Mouse (Mus musculus) right cerebral cortex, adult 18-20 months (tissue): Measurements from ENCODE around the gene Selenok.

ENCODE experiments used
- DNase-seq: peaks from one replicate; pipeline ENCODE4 v3.0.0; 2022; ENCODE audit warnings: mixed read lengths

The Selenok gene

DNA sequence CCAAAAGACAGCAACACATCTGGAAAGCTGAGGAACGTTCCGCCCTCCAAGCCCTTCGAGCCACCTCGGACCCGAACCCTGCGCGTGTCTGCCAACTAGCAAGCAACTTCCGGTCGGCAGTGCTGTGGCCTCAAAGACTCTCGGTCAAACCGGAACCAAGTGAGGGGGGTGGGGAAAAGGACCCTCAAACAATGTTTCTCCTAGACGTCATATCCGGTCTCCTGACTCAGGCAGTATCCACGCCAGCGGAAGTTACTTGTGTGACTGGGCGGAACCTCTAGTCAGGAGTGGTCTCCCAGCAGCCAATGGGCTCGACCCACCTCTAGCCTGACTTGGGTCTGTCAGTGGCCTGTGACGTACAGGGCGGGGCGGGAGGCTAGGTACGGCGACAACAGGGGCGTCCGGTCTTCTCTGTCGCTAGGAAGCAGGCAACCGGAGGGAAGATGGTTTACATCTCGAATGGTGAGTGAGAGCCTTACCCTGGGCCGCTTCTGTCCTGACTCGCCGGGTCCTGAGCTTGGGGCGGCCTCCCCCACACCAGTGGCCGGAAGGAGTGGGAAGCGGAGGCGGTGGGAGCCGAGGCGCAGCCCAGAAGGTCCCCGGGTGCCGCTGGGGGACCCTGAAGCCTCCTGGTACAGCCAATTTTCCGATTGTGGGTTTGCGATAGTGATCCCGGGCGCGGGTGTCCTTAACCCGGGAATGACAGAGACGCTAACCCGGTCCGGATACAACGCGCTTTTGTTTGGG, at the start of gene Selenok:
TSS of gene Selenok (plus strand) at position 234 of the 747 bp plus-strand sequence.
- peak; percentile 99 for DNase-seq

DNA sequence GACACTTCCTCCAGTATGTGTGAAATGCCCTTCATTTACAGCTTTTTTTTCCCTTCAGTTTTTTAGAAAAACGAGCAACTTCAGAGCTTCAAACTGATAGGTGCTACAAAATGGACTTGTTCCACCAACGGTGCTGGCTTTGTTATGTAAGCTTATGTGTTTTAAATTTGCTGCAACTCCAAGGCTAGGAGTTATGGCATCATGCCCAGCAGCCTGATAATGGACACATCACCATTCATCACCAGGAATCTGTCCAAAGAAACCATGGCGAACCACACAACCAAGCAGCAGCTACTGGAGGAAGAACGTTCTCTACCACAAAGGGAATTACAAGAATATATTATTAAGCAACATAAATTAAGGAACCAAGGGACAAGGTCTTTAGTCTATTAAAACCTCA, 39.1 kb upstream of the Selenok start:
- peak; percentile 41 for DNase-seq

DNA sequence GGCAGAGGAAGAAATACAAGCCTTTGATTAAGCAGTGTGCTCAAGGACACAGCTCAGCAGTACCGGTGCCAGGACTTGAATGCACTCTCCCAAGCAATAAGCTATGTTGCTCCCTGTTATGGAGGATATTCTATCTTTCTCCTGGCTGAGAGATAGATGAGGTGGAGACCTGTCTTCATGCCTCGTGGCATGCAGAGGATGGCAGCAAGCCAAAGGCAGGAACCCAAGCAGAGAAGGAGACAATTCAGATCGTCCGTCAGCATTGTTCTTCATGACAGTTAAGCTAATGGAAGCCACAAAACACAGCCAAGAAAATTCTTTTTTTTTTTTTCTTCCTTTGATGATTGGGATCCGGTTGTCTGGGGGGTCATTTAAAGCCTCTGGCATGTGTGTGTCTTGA, 32.6 kb upstream of the Selenok start:
- no peak for DNase-seq

DNA sequence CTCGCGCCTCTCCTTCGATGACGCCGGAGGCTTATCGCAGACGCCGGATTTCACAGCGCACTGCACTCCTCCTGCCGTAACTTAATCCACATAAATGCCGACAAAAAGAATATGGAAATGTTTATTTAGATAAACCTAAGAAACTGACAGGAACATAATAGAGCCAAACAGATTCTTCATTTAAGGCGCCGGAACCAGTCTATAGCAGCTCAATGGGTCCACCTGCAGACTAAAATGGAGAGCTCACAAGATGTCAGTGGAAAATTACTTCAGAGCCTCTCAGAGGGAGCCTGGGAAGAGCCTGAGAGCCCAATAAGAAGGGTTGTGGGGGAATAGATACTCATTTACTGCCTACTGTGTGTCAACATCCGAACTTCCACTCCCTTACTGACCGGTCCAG, 30.6 kb upstream of the Selenok start:
- peak; percentile 49 for DNase-seq

DNA sequence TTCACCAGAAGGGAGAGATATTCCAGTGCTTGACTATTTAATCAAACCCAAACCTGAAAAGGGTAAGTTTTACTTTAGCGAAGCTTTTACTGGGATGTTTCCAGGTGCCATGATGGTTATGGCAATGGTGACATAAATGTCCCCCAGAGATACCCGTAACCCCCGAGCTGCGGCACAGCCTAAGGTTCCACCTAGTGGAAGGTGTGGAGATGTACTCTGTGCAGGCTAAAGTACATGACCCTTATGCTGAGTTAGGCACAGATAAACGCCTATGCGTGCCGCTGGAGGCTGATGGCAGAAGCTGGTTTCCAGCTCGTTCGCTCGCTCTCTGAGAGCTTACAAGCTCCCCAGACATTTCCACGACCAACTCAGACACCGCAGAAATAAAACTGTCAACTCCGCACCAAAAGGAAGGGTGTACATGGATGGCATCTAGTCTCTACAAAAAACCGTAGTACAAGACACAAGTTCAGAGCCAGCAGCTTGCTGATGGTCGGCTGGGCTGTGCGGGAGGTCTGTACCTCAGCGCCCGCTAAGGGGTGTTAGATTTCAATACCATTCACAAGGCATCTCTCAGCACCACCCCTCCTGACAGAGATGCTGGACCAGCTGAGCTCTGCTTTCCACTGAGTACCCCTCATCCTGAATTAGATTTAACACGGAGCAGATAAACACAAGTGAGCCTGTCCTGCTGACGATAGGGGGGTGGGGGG, 28.4 kb upstream of the Selenok start:
- DNase-seq, result no peak

DNA sequence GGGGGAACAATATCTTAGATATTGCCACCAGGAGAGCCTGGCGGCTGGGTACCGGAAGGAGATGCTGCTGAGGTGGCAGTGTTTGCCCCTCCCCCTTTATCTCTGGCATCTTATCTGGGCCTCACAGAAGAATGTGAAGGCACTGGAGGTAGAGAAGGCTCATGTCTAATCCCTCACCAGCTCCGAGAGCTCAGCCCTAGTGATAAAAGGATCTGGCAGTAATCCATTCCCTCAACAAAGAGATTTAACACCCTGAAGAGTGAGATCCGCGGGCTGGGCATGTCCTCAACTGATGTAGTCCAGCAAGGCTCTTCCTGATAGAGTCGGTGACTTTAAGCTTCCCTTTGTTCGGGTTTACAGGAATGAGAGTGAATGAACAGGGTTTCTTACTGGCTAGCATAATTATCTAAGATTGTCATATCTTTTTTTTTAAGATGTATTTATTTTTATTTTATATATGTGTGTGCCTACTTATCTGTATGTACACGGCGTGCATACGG, 27.7 kb upstream of the Selenok start:
- no peak for DNase-seq

DNA sequence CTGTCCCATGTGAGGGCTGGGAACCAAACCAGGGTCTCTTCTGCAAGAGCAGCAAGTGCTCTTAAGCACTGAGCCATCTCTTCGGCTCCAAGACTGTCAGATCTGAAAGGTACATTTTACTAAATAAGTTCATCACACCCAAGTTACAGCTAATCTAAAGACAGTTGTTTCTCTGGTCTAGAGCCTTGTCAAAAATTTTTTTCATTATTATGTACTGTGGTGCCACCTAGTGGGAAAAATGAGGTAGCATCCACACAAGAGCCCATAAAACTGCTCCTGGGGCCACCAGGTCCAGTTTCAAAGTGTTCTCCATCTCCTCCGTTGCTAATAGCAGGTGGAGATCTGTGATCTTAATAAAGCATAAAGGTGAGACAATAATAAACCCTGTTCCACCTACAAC, 27.2 kb upstream of the Selenok start:
- no peak for DNase-seq

DNA sequence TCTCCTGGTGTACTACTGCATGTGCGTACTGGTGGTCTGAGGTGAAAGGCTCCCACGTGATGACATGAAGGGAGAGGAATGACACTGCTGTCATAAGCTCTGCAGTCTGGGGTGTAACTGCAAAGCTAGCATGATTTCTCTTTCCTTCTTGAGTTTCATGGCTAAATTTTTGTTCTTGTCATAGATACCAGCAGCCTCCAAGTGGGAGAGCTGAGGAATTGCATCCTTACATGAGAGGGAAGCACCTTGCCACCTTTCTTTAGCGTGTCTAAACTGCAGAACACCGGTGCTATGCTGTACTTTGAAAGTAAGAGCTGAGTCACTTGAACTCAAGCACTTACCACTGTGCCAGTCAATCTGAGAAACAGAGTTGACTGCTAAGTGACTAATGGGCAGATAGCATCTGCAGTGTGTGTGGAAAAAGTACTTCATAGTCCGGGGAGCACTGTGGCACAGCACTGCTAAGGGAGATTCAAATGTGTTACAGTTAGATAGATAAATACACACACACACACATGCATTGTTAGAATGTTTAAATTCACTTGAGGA, 21.3 kb upstream of the Selenok start:
- no peak for DNase-seq

DNA sequence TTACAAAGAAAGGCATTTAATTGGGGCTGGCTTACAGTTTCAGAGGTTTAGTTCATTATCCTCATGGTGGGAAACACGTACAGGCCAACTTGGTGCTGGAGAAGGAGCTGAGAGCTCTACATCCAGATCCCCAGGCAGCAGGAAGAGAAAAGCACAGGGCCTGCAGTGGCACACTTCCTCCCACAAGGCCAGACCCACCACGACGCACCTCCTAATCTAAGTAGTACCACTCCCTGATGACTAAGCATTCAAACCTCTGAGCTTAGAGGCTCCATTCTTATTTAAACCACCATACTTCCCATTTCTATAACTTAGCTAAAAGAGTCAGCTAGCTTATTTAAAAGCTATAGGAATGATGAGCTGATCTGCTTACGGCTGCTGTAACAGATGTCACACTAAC, 17.3 kb upstream of the Selenok start:
- no peak for DNase-seq

DNA sequence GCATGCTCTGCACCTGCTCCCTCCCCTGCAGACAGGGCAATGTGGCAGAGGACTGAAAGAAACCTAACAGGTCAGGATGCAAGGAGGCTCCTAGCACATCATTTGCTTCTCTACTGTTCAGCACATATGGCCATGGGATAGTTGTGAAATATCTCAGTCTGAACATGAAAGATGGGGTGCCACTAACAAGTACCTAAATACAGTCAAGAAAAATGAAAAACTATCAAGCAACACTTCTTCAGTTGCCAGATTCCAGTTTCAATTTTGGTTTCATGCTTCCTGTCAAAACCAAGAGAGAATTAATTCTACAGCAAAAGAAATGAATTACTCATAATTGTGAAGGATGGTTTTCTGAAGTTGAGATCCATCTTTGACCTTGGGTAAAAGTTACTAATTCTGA, 10.7 kb upstream of the Selenok start:
- no peak for DNase-seq

DNA sequence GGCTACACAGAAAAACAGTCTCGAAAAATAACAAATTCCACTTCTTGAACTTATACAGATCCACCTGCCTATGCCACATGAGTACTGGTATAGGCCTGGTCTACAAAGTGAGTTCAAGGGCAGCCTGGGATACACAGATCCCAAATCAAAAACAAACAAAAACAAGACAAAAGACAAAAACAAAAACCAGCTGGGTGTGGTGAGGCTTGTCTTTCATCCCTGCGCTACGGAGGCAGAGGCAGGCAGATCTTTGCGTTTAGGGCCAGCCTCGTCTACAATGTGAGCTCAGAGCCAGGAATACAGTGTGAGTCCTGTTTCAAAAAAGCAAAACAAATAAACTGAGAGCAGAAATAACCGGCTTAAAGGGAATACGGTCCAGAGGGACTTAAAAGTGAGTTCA, 497 bp upstream of the Selenok start:
- DNase-seq, result no peak

DNA sequence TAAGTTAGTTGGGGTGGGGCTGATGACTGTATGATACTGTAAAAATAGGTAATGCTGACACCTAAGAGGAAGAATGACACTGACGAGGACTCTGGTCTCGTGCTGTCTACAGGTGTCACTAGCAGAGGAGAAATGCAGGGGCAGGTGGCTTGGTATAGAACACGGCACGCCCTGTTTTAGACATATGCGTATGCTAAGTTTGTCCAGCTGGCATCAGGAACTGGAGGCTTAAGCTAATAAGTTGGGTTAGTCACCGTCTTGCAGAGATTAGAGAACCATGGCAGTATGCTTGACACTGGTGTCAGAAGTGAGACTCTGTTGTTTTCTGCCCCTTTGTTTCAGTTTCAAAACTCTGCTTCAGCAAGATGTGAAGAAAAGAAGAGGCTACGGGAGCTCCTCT, 3.3 kb downstream of the Selenok start:
- DNase-seq, result no peak

DNA sequence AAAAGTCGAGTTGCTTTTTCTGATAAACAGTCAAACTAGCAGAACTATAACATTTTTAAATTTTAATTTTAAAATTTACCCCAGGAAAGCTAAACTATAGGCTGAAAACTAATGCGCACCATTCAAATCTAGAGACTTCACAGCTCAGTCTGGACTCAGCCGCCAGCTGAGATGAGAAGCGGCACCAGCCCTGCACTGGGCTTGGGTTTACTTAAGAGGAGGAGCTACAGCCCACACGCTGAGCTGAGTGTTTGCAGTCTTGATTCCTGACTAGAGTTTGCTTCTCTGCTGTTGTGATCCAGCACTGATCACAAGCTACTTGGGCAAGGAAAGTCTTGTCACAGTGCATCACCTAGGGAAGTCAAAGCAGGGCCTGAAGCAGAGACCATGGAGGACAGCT, 3.9 kb downstream of the Selenok start:
- no peak for DNase-seq

DNA sequence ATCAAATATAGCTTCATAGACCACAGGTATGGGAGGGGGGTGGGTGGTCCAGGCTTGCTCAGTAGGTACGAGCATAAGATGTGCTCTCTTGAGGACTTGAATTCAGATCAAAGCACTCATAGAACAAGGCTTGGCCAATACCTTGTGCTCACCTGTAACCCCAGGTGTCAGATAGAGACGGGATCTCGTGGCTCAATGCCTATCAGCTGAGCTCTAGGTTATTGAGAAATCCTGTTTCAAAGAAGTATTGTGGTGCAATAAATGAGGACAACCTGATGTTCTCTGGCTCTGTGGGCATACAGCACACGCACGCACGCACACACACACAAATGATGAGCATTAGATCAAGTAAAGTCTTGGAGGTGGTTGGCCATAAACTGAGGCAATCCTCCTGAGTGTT, 8.8 kb downstream of the Selenok start:
- DNase-seq, result no peak

DNA sequence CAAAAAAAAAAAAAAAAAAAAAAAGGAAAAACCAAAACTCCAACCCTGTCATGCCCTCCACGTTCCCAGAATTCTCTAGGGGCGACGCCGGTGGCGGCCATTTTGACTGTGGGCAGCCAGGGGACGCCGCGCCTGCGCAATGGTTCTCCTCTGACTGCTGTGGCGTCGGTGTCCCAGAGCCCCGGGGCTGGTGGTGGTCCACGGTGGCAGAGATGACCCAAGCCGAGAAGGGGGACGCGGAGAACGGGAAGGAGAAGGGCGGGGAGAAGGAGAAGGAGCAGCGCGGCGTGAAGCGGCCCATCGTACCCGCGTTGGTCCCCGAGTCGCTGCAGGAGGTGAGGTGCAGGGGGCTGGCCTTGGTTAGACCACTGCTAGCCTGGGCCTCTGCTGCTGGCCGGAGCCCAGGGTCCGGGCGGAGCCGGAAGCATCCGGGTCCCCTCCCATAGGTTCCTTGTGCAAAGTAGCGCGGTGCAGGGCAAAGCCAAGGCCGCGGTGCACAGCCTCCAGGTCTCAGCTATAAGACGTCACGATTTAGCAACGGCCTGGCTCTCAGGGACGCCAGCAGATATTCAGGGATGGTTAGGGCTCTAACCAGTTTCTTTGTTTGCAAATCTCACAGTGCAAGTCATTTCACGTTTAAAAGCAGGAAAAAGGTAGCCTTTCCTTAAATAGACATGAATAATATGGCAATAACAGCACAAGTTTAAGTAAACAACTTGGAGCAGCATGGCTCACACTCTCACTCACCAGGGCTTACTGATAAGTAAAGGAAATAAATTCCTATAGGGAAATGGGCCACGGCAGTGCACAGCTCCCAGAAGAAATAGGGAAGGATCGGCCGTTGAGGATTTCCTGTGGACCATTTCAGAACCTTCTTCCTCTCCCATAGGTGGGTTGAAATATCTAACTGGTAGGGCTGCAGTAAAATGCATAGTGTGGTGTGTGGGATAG, 10.4 kb downstream of the Selenok start, which contains the start of gene Actr8:
TSS of gene Actr8 (plus strand) at position 84 of the 951 bp plus-strand sequence.
- DNase-seq, result peak; percentile 92

DNA sequence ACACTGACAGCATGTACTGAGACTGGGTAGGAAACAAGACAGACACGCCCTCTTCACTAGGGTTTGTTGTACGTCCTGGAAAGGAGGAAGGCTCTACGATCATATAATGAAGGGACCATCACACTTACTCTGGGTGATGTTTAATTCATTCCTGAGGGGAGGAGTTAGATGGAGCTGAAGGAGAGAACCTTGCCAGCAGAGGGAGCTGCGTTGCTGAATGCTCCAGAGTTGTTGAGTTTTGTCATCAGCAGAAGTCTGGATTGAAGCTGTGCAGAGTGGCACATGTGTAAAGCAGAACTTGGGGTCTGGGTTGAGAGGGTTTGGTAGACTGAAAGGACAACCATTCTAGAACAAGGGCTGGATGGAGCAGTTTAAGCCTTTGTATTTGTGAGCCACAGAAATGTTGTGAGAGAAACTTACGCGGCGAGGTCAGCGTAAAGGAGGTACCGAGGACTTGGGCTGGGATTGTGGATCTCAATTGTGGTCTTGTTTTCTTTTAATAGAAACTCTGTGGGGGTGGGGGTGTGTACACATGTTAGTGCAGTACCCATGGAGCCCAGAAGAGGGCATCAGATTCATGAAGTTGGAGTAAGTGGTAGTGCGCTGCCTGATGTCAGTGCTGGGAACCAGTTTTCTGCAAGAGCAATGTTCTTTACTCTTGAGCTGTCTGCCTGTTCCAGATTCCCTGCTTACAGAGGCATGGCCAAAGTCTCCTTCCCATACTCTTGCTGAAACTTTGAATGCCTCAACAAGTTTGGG, 12.5 kb downstream of the Selenok start:
- DNase-seq, result no peak

DNA sequence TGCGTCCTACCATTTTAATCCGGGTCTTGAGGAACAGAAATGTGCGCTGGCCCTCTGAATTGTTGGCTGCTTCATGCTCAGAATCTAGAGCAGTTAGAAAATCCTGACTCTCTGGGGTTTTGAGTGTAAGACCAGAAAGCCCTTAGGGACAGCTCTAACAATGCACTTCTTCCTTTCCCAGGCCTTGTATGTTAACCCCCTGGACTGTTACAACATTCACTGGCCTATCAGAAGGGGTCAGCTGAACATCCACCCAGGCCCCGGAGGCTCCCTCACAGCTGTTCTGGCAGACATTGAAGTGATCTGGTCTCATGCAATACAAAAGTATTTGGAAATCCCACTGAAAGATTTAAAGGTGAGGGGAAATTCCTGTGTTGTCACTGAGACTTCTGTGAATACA, 18.0 kb downstream of the Selenok start:
- no peak for DNase-seq

DNA sequence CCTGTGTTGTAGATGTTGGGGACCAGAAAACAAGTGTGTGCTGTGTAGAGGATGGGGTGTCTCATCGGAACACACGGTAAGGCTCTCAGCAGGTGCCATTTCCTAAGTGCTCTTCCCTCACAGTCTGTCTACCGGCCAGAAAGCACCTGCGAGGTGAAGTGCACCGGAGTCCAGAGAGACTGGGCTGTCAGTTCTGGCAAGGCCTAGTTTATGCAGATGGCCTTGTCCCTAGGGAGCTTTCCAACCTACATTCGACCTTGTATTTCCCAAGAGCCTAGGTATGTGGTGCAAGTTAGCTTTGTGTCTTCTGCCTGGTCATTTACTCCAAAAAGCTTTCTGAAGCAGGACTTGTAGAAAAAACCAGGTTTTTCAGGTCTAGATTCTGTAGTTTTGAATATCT, 19.2 kb downstream of the Selenok start:
- DNase-seq, result no peak

DNA sequence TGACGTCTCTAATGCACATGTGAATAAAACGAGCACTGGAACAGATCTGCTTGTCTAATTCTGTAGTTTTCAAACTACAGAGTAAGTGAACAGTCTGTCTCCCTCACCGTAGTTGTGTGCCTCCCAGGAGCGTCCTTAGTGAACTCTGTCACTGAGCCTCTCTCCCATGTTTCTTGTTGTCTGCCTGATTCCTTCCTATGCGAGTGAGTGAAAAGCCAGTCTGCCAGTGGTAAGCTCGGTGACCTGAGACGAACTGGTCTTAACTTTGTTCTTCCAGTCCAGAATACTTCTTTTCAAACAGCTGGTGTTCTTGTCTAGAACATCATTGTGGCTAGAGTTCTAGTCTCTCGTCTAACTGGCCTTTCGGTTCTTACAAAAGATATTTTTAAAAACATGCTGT, 19.6 kb downstream of the Selenok start:
- no peak for DNase-seq

DNA sequence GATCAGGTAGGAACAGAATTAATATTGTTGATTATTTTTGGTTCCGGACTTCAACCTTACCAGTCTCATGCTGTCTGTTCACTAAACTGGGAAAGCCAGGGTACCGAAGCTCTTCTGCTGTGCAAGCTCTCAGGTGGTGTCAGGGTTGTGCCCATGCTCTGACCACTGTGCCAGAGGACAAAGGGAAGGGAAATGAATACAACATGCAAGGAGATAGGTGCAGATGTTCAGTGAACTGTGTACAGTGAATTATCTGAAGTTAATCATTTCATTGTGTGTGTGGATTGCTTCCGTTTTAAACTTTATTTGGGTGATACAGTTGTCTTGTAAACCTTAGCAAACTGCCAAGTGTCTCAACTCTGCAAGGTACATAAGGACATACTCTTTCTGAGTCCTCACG, 20.2 kb downstream of the Selenok start:
- no peak for DNase-seq

DNA sequence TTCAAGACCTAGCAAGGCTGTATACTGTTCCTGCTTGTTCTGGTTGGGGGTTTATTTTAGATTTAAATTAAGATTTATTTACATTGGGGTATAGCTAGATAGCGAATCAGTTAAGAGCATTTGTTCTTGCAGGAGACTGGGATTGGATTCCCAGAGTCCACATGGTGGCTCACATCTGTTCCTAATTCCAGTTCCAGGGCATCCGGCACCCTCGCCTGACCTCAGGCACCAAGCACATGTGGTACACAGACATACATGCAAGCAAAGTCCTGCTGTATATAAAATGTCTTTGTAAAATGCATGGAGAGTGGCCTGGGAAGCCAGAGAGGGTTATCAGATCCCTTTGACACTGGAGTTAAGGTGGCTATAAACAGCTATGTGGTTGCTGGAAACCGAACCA, 26.9 kb downstream of the Selenok start:
- DNase-seq, result no peak
